Mouse (Mus musculus): ENCODE data around the gene Fnip2.
"Not testable (repeated sequence)": the region's sequence is repeated elsewhere in the genome, so short reads cannot be mapped to it uniquely, and the experiment has no call there.

The Fnip2 gene

GRCm38 (mm10) chr3:79567703-79568362, at the start of gene Fnip2:
Gene Fnip2 (minus strand): TSS chr3:79567796.
- in situ Hi-C loops (cut with MboI, MseI) = no loop called here

GRCm38 (mm10) chr3:79609886-79610285, 42.3 kb upstream of the Fnip2 start:
- in situ Hi-C loops (cut with MboI, MseI) = no loop called here

- in situ Hi-C loops (cut with MboI, MseI) = no loop called here
These were observed 27.9 kb upstream of the Fnip2 start for GRCm38 (mm10) chr3:79595468-79595867.

GRCm38 (mm10) chr3:79591793-79592471, 24.3 kb upstream of the Fnip2 start:
- in situ Hi-C loops (cut with MboI, MseI) = no loop called here

GRCm38 (mm10) chr3:79590863-79591792, 23.5 kb upstream of the Fnip2 start, which contains the start of gene Ppid:
Gene Ppid (plus strand): TSS chr3:79591342.
- in situ Hi-C loops (cut with MboI, MseI) = no loop called here

- in situ Hi-C loops (cut with MboI, MseI) = loop anchor here (5.0 kb wide), 2 partner anchors 362 to 632 kb away; no protein-coding TSS in a partner anchor
These were observed 22.1 kb upstream of the Fnip2 start for GRCm38 (mm10) chr3:79589671-79590070.

GRCm38 (mm10) chr3:79586804-79587203, 19.2 kb upstream of the Fnip2 start:
- in situ Hi-C loops (cut with MboI, MseI) = loop anchor here (5.0 kb wide), 2 partner anchors 360 to 630 kb away; no protein-coding TSS in a partner anchor

GRCm38 (mm10) chr3:79579891-79580575, 12.4 kb upstream of the Fnip2 start:
- in situ Hi-C loops (cut with MboI, MseI) = no loop called here

GRCm38 (mm10) chr3:79578164-79578563, 10.6 kb upstream of the Fnip2 start:
- in situ Hi-C loops (cut with MboI, MseI) = no loop called here

GRCm38 (mm10) chr3:79577606-79578005, 10.0 kb upstream of the Fnip2 start:
- in situ Hi-C loops (cut with MboI, MseI) = no loop called here

- in situ Hi-C loops (cut with MboI, MseI) = no loop called here
These were observed 9.3 kb upstream of the Fnip2 start for GRCm38 (mm10) chr3:79576865-79577264.

- in situ Hi-C loops (cut with MboI, MseI) = no loop called here
These were observed 8.8 kb upstream of the Fnip2 start for GRCm38 (mm10) chr3:79576468-79576816.

- in situ Hi-C loops (cut with MboI, MseI) = no loop called here
These were observed 8.2 kb upstream of the Fnip2 start for GRCm38 (mm10) chr3:79575576-79576467.

- in situ Hi-C loops (cut with MboI, MseI) = no loop called here
These were observed 6.7 kb upstream of the Fnip2 start for GRCm38 (mm10) chr3:79574336-79574735.

GRCm38 (mm10) chr3:79573376-79573775, 5.8 kb upstream of the Fnip2 start:
- in situ Hi-C loops (cut with MboI, MseI) = not testable (repeated sequence)

- in situ Hi-C loops (cut with MboI, MseI) = no loop called here
These were observed 4.8 kb upstream of the Fnip2 start for GRCm38 (mm10) chr3:79572399-79572798.

- in situ Hi-C loops (cut with MboI, MseI) = no loop called here
These were observed 1.7 kb upstream of the Fnip2 start for GRCm38 (mm10) chr3:79569351-79569681.

GRCm38 (mm10) chr3:79568629-79569350, 1.2 kb upstream of the Fnip2 start:
- in situ Hi-C loops (cut with MboI, MseI) = no loop called here

- in situ Hi-C loops (cut with MboI, MseI) = no loop called here
These were observed 592 bp downstream of the Fnip2 start for GRCm38 (mm10) chr3:79566716-79567691.

All from T-helper 1 cell (primary cell).